Mouse (Mus musculus) left cerebral cortex, postnatal 4 days (tissue): ENCODE data around the gene Pifo. TPM values are rescaled to one million over a fixed set of nuclear protein-coding genes. Genes with fewer than 3 reads are reported as not detected.

Experiments
- DNase-seq: peaks from one replicate; pipeline ENCODE4 v3.0.0-alpha.2; 2022
- intact Hi-C: fragments of 180-260 bp; cut with DNase I; formaldehyde crosslinking; loops from one replicate; pipeline ENCODE4 v1.15.1; 2025
- total RNA-seq, 2 experiments: library from RNA; stranded (reverse); gene quantifications; 2 replicates each; pipeline ENCODE4 v1.2.3; 2021

Gene Pifo
- total RNA-seq, 2 experiments from 2014 or later: 0.54 to 0.58 TPM

DNA sequence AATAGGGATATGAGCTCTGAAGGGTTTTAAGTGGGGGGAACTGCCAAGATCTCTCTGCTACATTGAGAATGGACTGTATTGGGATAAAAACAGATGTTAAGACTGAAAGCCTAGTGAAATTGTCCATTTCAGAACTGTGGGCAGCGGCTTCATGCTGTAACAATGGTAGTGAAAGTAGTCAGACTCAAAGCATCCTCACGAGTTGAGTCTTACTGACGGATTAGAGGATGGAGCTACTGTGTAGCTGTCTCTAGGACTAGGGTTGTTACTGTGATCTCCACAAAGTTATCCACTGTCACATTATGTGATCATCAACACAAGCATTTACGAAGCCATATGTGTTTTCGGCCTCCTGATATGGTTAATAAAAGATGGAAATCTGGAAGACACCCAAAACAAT, 56.2 kb downstream of the Pifo start:
- no peak for DNase-seq
- intact Hi-C loops: no loop called here

DNA sequence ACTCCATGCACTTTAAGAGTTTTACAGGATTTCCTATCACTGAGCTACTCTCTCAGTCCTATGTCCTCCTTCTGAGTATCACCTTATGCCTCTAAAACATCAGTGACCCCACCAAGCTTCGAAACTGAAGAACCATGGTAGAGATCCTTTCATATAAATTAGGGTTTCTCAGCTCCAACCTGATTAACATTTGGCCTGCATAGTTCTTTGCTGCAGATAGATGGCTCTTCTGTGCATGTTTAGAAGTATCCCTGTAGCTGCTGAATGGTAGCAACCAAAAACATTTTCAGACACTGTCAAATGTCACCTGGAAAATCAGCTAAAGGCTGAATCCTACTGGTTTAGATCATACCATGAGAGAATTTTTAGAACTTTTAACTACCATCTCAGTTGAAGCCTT, 57.2 kb downstream of the Pifo start:
- DNase-seq: no peak
- intact Hi-C loops: no loop called here

- intact Hi-C loops: no loop called here
These were observed 63.1 kb downstream of the Pifo start for GRCm38 (mm10) chr3:105951348-105951747.

More at GRCm38 (mm10) chr3:105951348-105951747, 63.1 kb downstream of the Pifo start:
- no peak for DNase-seq

Other genes starting within 250 kb of the Pifo start
- 10 to 100 TPM; 73.0 to 84.9 TPM for gene Rap1a, start 213.3 kb downstream of the Pifo start, total RNA-seq
- gene Adora3, start 143.8 kb downstream of the Pifo start, total RNA-seq: under 1 TPM; 0.28 to 0.36 TPM
- not detected for gene Tmigd3, start 143.7 kb downstream of the Pifo start, total RNA-seq
- gene I830077J02Rik, start 82.0 kb downstream of the Pifo start, total RNA-seq: under 1 TPM; 0.56 to 0.64 TPM
- gene Wdr77, start 55.3 kb downstream of the Pifo start, total RNA-seq: 10 to 100 TPM; 61.2 to 70.2 TPM
- 100 to 1,000 TPM; 255 TPM for gene Atp5f1, start 54.5 kb downstream of the Pifo start, total RNA-seq
- 1 to 10 TPM; 3.2 to 3.8 TPM for gene Ovgp1, start 40.9 kb downstream of the Pifo start, total RNA-seq
- not detected for gene Chil5, start 18.2 kb upstream of the Pifo start, total RNA-seq
- under 1 TPM; 0.28 to 0.38 TPM for gene Chia1, start 98.6 kb upstream of the Pifo start, total RNA-seq
- gene Chil3, start 152.9 kb upstream of the Pifo start, total RNA-seq: not detected
- gene Chil4, start 204.9 kb upstream of the Pifo start, total RNA-seq: not detected